Mouse (Mus musculus) v-Abl transformed pro-B cells (cell line): ENCODE measurements around the gene Epn1.

ENCODE experiments used
- in situ Hi-C, 2 experiments: fragments of 400-800 bp; cut with MboI; formaldehyde crosslinking; loops; one replicate each; pipeline ENCODE4 v1.15.1; 2025; ENCODE audit not compliant: unreplicated experiment in 2 of 2

Epn1 gene

DNA sequence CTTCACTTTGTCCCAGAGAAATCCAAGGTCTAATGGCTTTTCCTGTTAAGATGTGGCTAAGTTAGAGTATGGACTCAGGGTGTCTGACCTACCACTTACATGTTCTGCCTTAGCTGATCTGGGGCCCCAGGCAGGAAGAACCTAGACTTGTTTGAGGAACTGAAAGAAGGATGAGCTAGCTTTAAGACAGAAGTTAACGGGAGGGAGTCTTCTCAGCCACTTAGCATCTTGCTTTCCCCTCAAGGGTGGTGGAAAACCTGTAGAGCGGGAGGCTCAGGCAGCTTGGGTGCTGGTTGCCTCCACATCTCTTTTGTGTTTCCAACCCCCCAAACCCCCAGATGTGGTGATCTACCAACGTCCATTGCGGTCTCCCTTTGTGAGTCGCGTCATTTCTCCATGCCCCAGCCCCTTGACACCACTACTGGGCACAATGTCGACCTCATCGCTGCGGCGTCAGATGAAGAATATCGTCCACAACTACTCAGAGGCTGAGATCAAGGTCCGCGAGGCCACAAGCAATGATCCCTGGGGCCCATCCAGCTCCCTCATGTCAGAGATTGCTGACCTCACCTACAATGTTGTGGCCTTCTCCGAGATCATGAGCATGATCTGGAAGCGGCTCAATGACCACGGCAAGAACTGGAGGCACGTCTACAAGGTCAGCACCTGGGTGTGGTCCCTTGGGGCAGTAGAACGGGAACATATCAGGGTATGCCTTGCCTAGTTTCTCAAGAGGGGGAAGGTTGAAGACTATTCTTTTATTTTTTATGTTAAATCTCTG, 3.5 kb downstream of the Epn1 start:
- in situ Hi-C loops: loop anchor here in 1 of 2 experiments (10.0 kb wide), 1 partner anchor 1201 kb away; the partner anchor contains the start of gene Zfp667

DNA sequence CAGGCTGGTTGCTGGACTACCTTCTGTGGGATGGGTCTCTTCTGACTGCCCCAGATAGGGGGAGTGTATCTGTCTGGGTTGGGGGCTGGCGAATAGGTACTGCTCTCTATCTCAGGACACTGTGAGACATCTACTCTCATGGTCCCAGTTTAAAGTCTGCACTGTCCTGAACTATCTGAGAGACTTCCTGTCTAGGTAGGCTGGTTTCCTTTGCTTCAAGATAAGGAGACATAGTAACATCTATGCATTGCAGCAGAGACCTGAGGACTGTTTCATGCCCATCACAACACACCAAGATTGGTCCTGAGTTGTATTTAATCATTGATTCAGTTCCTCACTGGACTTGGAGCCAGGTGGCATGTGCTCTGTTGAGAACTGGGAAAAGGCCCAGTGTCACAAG, 5.5 kb downstream of the Epn1 start:
- in situ Hi-C loops: loop anchor here in 1 of 2 experiments (10.0 kb wide), 1 partner anchor 1199 kb away; the partner anchor contains the start of gene Zfp667

DNA sequence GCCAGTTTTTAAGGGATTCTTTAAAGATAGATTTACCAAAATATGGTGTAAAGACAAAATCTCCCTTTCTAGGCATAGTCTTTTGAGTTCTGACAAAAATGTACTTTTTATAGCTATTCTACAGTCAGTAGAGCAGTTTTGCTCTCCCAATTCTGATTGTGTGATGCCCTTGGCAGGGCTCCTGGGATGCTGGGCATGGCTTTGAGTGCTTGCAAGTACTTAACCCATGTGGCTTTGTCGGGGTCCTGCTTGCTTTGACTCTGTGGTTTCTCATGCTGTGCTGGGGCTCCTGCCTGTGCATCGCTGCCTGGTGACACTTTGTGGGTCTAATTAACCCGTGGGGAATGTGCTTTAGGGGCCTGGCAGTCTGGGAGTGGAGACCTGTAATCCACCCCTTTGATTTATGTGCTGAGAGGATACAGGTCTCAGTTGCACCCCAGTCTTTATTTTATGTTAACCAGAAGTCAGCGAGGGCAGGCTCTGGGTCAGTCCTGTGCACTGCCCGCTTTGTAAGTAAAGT, 6.9 kb downstream of the Epn1 start:
- in situ Hi-C loops: loop anchor here in 1 of 2 experiments (10.0 kb wide), 1 partner anchor 1198 kb away; the partner anchor contains the start of gene Zfp667

DNA sequence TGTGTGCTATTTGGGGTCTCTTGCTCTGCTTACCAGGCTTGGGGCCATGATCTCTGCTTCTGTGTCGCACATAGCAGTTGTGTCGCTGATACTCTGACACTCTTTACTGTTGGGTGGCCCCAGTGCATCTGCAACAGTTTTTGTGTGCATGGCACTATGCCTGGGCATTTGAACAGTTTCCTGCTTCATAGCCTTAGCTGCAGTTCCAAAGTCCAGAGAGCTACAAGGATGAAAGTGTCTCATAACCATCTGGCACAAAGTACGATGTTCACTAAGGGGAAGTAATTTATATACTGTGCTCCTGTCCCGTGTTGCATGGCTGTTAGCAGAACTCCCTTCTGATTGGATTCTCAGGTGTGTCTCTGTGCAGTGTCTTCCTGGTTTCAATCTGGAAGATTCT, 7.9 kb downstream of the Epn1 start:
- in situ Hi-C loops: loop anchor here in 1 of 2 experiments (10.0 kb wide), 1 partner anchor 1197 kb away; the partner anchor contains the start of gene Zfp667

DNA sequence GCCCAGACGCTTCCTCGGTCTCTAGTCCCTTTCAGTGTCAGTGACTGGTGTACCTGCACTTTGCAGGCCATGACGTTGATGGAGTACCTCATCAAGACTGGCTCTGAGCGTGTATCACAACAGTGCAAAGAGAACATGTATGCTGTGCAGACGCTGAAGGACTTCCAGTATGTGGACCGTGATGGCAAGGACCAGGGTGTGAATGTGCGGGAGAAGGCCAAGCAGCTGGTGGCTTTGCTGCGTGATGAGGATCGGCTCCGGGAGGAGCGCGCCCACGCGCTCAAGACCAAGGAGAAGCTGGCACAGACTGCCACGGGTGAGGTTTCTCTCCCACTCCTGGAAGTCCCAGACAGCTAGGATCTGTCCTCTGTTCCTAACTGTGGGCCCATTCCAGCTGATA, 9.8 kb downstream of the Epn1 start:
- in situ Hi-C loops: loop anchor here in 1 of 2 experiments (10.0 kb wide), 1 partner anchor 1195 kb away; the partner anchor contains the start of gene Zfp667

DNA sequence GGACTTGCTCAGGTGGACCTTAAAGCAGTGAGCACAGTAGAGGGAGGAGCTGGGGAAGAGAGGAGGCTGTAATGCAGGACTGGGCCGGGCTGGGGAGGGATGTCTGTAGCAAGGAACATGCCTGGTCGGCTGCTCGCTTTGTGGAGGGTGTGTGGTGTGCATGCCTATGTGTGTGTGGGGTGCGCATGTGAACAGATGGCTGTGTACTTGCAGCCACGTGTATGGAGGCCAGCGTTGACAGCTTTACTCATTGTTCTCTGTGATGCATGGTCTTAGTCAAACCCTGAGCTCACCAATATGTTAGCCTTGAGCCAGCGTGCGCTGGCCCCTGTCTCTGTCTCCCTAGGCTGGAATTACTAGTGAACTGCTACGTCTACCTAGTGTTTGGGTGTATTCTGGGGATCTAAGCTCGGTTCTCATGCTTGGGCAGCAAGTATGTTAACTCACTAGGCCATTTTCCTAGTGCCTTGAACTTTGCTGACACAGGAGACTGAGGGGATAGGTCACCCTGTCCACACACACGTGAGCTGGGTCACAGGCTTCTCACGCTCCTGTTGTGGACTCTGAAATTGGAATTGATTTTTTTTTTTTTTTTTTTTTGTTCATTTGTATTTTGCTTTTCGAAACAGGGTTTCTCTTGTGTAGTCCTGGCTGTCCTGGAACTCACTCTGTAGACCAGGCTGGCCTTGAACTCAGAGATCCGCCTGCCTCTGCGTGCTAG, 11.1 kb downstream of the Epn1 start:
- in situ Hi-C loops: no loop called here

DNA sequence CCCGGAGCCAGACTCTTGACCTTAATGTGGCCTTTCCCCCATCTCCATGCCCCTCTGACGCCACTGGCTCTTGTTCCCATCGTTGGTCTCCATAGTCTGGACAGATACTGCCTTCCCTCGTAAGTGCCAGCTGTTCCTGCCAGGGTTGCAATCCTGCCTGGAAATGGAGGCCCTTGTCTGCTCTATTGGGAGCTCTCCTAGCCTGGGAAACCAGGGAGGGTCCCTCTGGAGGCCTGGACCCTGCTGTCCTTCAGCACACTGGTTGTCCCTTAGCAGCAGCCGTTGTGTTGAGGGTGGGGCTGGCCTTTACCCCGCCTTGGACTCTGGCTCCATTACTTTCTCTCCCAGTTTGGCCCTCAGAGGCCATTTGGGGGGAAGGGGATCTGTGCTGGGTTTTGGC, 12.3 kb downstream of the Epn1 start:
- in situ Hi-C loops: no loop called here

DNA sequence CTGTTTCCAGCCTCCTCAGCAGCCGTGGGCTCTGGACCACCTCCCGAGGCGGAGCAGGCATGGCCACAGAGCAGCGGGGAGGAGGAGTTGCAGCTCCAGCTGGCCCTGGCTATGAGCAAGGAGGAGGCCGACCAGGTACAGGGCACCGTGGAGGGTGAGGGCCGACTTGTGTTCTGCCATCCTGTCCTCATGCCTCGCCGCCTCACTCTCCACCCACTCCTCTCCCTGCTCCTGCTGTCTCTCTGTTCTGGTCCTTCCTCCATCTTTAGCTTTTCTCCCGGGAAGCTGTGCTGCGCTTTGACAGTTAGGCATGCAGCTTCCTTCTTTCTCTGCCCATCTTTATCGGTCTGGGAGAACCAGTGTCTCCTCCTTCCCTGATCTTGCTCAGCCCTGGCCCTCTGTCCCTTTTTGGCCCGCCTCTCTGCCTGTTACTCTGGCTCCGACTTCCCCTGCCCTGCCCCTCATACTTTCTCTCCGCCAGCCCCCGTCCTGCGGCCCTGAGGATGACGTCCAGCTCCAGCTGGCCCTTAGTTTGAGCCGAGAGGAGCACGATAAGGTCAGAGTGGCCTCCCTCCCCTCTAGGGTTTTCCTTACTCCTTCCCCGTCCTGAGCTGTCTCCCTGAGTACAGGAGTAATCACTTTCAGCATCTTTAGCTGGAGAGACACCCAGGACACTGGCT, 12.9 kb downstream of the Epn1 start:
- in situ Hi-C loops: no loop called here

- in situ Hi-C loops: no loop called here
Measured at GRCm38 (mm10) chr7:5098769-5099168, 18.7 kb downstream of the Epn1 start.

- in situ Hi-C loops: no loop called here
Measured at GRCm38 (mm10) chr7:5099796-5100195, 19.8 kb downstream of the Epn1 start.

- in situ Hi-C loops: no loop called here
Measured at GRCm38 (mm10) chr7:5101066-5101663, 21.1 kb downstream of the Epn1 start.

DNA sequence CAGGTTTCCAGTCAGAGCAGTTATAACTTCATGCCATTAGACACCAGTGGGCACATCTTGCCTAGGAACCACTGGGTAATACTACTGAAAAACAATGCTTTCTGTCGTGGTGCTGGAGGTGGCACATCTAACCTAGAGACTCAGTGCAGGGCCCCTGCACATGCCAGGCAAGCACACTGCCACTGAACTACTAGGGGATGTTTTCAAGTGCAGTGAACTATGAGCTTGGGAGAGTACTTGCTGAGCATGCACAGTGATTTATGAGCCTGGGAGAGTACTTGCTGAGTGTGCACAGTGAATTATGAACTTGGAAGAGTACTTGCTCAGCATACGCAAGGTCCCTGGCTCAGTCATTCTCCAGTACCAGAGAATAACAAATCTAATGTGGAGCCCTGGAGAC, 22.5 kb downstream of the Epn1 start:
- in situ Hi-C loops: no loop called here

DNA sequence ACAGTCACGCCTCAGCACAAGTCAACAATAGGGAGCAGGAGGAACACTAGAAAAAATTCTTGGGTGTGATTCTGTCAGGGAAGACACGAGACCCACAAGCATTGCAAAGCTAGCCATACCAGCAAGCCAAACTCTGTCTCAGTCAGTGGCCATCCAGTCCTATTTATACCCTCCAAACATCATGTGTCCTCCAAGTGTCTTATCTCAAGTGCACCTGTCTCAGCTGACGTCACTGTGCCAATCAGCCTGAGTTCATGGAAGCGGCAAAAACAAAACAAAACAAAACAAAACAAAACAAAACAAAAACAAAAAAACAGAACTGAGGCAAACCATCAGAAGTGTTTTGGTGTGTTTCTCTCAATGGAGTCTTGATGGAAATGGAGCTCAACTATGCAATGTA, 28.2 kb downstream of the Epn1 start:
- in situ Hi-C loops: no loop called here

- in situ Hi-C loops: no loop called here
Measured at GRCm38 (mm10) chr7:5109301-5109700, 29.3 kb downstream of the Epn1 start.

- in situ Hi-C loops: no loop called here
Measured at GRCm38 (mm10) chr7:5112701-5113100, 32.7 kb downstream of the Epn1 start.

- in situ Hi-C loops: no loop called here
Measured at GRCm38 (mm10) chr7:5116850-5117249, 36.8 kb downstream of the Epn1 start, which contains the start of gene Rfpl4. Rfpl4 (minus strand) TSS chr7:5116950.

DNA sequence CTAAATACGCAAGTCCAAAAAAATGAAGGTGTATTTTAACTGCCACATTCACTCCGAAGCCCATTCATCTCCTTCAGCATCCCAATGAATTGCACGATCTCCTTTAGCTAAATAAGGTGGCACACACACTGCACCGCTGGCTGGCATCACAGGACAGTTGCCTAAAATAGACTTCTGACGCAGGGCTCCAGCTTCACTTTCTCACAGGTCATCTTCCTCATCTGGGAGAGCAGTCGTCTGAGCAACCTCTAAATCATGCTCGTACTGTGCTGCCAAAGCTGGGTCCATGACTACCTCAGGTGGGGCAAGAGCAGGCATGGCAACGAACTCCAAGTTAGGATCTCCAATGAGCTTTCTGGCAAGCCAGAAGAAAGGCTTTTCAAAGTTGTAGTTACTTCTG, 45.0 kb downstream of the Epn1 start:
- in situ Hi-C loops: no loop called here

DNA sequence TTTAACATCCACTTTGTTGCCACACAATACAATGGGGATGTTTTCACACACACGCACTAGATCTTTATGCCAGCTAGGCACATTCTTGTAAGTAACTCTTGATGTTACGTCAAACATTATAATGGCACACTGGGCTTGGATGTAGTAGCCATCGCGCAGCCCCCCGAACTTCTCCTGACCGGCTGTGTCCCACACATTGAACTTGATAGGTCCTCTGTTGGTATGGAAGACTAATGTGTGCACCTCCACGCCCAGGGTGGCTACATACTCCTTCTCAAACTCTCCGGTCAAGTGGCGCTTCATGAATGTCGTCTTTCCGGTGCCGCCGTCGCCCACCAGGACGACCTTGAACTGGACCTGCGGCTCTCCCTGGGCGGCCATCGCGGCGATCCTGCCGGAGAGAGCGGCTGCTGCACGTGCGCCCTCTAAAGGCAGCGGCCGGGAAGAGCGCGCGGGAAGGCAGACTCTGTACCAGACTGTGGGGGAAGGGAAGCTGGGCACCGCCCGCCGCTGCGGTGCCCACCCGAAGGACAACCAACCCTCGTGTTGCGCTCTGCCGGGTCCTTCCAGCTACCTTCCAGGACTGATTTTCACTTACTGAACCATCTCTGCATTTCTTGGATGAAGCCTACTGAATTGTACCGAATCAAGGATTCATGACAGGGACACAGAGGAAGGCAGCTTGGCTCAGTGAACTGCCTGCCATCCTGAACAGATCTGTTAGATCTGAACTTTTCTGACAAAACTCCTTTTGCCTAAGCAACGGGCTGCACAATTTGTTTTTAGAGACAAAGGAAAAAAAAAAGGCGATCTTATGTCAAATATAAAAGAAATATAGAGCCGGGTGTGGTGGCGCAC, 45.7 kb downstream of the Epn1 start, which contains the start of gene Rasl2-9:
TSS of gene Rasl2-9 (minus strand) at position 402 of the 858 bp plus-strand sequence.
- in situ Hi-C loops: no loop called here
